Mouse (Mus musculus) heart, embryonic 14.5 days (tissue): Measurements from ENCODE around the gene Lypd6b. TPM values are rescaled to one million over a fixed set of nuclear protein-coding genes. Genes with fewer than 3 reads are reported as not detected.

ENCODE experiments used
- ATAC-seq: fragments of 200-750 bp; cut with Nextera tagmentation; 2 replicates; pipeline ENCODE4 v1.8.0; 2017; ENCODE audit warnings: low read depth, moderate TSS enrichment; ENCODE audit not compliant: insufficient number of reproducible peaks, insufficient read depth, low FRiP score
- H3K27ac ChIP-seq, 2 experiments: fragments of 200-500 bp in 1 of 2; fragments of 300-500 bp in 1 of 2; sonication (generic) in 1 of 2; replicated peaks in 1 of 2; 2 replicates each; pipeline ENCODE4 v1.5.1; 2012 to 2014; ENCODE audit warnings: low read depth in 2 of 2, low read length in 2 of 2, control low read depth in 1 of 2, mild to moderate bottlenecking in 1 of 2, mixed read lengths in 1 of 2; ENCODE audit not compliant: control insufficient read depth in 1 of 2, insufficient read depth in 1 of 2
- H3K27me3 ChIP-seq: fragments of 300-500 bp; sonication (generic); 2 replicates; pipeline ENCODE4 v1.6.1; 2014; ENCODE audit warnings: mild to moderate bottlenecking, low read length, control low read depth; ENCODE audit not compliant: control insufficient read depth, insufficient read depth
- H3K36me3 ChIP-seq: fragments of 300-500 bp; sonication (generic); 2 replicates; pipeline ENCODE4 v1.6.1; 2014; ENCODE audit warnings: mild to moderate bottlenecking, control low read depth, low read length, mixed read lengths; ENCODE audit not compliant: control insufficient read depth, insufficient read depth
- H3K4me1 ChIP-seq, 2 experiments: fragments of 200-500 bp in 1 of 2; fragments of 300-500 bp in 1 of 2; sonication (generic) in 1 of 2; 2 replicates each; pipeline ENCODE4 v1.6.1; 2012 to 2014; ENCODE audit warnings: low read length in 2 of 2, control low read depth in 1 of 2, mixed read lengths in 1 of 2; ENCODE audit not compliant: control insufficient read depth in 2 of 2, insufficient read depth in 2 of 2
- H3K4me2 ChIP-seq: fragments of 300-500 bp; sonication (generic); 2 replicates; pipeline ENCODE4 v1.6.1; 2014; ENCODE audit warnings: mild to moderate bottlenecking, low read length
- H3K4me3 ChIP-seq, 2 experiments: fragments of 200-500 bp in 1 of 2; fragments of 300-500 bp in 1 of 2; sonication (generic) in 1 of 2; 2 replicates each; pipeline ENCODE4 v1.5.1; 2012 to 2014; ENCODE audit warnings: low read length in 2 of 2, mild to moderate bottlenecking in 2 of 2, control low read depth in 1 of 2, low read depth in 1 of 2, moderate library complexity in 1 of 2; ENCODE audit not compliant: control insufficient read depth in 1 of 2, insufficient read depth in 1 of 2
- H3K9ac ChIP-seq: fragments of 300-500 bp; sonication (generic); 2 replicates; pipeline ENCODE4 v1.6.1; 2014; ENCODE audit warnings: mild to moderate bottlenecking, low read length
- H3K9me3 ChIP-seq: fragments of 300-500 bp; sonication (generic); 2 replicates; pipeline ENCODE4 v1.6.1; 2016; ENCODE audit warnings: low read length, control low read depth; ENCODE audit not compliant: control insufficient read depth
- WGBS: fragments of 180-500 bp; shearing (Covaris S2); extraction: QIAGEN DNeasy Blood & Tissue Kit; methylation state at CpG from one replicate; pipeline ENCODE4 v1.1.7; 2014; 5-methylcytosine and 5-hydroxymethylcytosine counted together
- polyA plus RNA-seq: library from polyadenylated mRNA; unstranded; fragments of >200 nt; fragmentation: Nextera tagmentation; extraction: Ambion mirVana; gene quantifications from 2 replicates; pipeline ENCODE4 v1.2.1, GENCODE M21; 2014

Gene Lypd6b
- polyA plus RNA-seq, 1 experiment from 2014 or later: 2.3 TPM

DNA sequence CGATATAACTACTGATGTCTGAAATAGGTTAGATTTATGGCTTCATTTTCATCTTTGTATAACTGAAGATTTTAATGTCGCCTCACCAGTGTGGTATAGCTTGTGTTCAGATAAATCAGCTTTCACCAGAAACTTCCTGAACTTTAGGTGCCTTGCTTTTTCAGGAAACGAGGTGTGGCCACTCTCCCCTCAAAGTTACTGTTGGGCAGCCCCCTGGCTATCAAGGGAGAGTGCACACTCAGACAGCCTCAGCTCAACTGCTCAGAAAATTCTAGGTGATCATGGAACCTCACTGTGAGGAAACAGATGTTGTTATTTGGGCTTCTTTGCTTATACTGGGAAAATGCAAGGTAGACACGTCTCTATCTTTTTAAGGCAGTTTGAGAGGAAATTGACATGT lies 25.7 kb downstream of the Lypd6b start:
- H3K27me3 ChIP-seq: no peaks in the 10 kb centered on the region
- H3K4me2 ChIP-seq: no peak overlapping the region
- peaks cover 6 to 8% of the 10 kb centered on the region in 2 experiments for H3K4me1 ChIP-seq
- no peak overlapping the region for H3K27ac ChIP-seq
- no peaks in the 10 kb centered on the region for H3K9me3 ChIP-seq
- ATAC-seq: no peak
- H3K36me3 ChIP-seq: no peaks in the 10 kb centered on the region
- 67% methylated on average over 4 of the region's 4 CpGs for WGBS
- H3K4me3 ChIP-seq: no peak overlapping the region
- H3K9ac ChIP-seq: no peak overlapping the region

- H3K9ac ChIP-seq: no peak overlapping the region
- H3K4me3 ChIP-seq: no peak overlapping the region
- H3K27ac ChIP-seq: no peak overlapping the region
- H3K4me1 ChIP-seq: peaks cover 6 to 8% of the 10 kb centered on the region in 2 experiments
- no peak overlapping the region for H3K4me2 ChIP-seq
- H3K27me3 ChIP-seq: no peaks in the 10 kb centered on the region
- ATAC-seq: no peak
- no peaks in the 10 kb centered on the region for H3K9me3 ChIP-seq
- WGBS: 63% methylated on average over 6 of the region's 6 CpGs
- no peaks in the 10 kb centered on the region for H3K36me3 ChIP-seq
These were observed 26.5 kb downstream of the Lypd6b start for GRCm38 (mm10) chr2:49814011-49814410.

GRCm38 (mm10) chr2:49815696-49816320 lies 28.3 kb downstream of the Lypd6b start:
- no peak overlapping the region for H3K4me2 ChIP-seq
- ATAC-seq: no peak
- no peak overlapping the region for H3K27ac ChIP-seq
- H3K36me3 ChIP-seq: no peaks in the 10 kb centered on the region
- WGBS: 51% methylated on average over 3 of the region's 3 CpGs
- H3K9ac ChIP-seq: no peak overlapping the region
- H3K27me3 ChIP-seq: no peaks in the 10 kb centered on the region
- peaks cover 6 to 8% of the 10 kb centered on the region in 2 experiments for H3K4me1 ChIP-seq
- H3K9me3 ChIP-seq: no peaks in the 10 kb centered on the region
- no peak overlapping the region for H3K4me3 ChIP-seq

DNA sequence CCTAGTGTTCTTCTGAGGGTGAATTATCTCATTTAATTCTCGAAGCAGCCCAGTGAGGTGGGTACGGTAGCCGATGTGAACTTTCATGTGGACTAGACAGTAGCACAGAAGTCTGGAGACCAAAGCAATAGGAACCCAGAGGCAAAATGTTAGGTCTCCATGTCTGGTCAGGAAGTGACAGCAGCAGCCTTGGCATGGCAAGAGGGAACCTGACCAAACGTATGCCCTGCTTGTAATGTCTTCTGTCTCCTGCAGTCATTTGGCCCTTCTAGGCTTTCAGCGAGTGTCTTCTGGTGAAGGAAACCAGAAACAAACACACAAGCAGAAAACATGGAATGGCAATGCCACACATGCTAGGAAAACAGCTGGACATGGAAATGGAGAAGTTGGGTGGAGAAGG lies 29.1 kb downstream of the Lypd6b start:
- no peak overlapping the region for H3K27ac ChIP-seq
- H3K9ac ChIP-seq: no peak overlapping the region
- peaks cover 6 to 8% of the 10 kb centered on the region in 2 experiments for H3K4me1 ChIP-seq
- H3K36me3 ChIP-seq: no peaks in the 10 kb centered on the region
- no peaks in the 10 kb centered on the region for H3K27me3 ChIP-seq
- H3K9me3 ChIP-seq: no peaks in the 10 kb centered on the region
- no peak overlapping the region for H3K4me2 ChIP-seq
- ATAC-seq: no peak
- WGBS: 90% methylated on average over 5 of the region's 5 CpGs
- H3K4me3 ChIP-seq: no peak overlapping the region

DNA sequence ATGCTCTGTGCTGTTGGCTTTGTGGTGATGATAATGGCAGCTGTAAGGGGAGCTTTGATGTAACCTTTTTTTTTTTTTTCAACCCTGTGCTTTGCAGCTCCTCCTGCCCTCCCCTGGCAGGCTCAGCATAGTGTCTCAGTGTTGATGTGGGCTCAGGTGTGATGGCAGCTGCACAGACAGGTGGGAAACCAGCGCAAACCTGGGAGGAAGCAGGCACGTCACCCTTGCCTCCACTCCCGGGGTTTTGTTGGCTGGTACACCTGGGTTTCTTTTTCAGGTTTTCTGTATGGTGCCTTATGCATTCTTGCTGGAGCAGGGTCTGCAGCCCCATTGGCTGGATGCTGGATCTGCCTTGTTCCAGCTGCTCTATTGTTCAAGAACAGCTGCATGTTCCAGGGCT lies 29.7 kb downstream of the Lypd6b start:
- 86% methylated on average over 3 of the region's 3 CpGs for WGBS
- Histone ChIP-seq H3K27ac (no peak overlapping the region), H3K9me3 (no peaks in the 10 kb centered on the region), H3K4me3 (no peak overlapping the region), H3K4me2 (no peak overlapping the region), H3K9ac (no peak overlapping the region), H3K27me3 (no peaks in the 10 kb centered on the region), H3K4me1 (peaks cover 0 to 3% of the 10 kb centered on the region in 2 experiments; a peak in 2 of 4 replicates), H3K36me3 (no peaks in the 10 kb centered on the region)
- ATAC-seq: no peak

GRCm38 (mm10) chr2:49818126-49818525 lies 30.6 kb downstream of the Lypd6b start:
- WGBS: 84% methylated on average over 5 of the region's 5 CpGs
- ATAC-seq: no peak
- H3K9me3 ChIP-seq: no peaks in the 10 kb centered on the region
- H3K27me3 ChIP-seq: no peaks in the 10 kb centered on the region
- no peak overlapping the region for H3K4me2 ChIP-seq
- H3K4me3 ChIP-seq: no peak overlapping the region
- H3K36me3 ChIP-seq: no peaks in the 10 kb centered on the region
- no peaks in the 10 kb centered on the region for H3K4me1 ChIP-seq
- H3K27ac ChIP-seq: no peak overlapping the region
- H3K9ac ChIP-seq: no peak overlapping the region

GRCm38 (mm10) chr2:49822312-49822711 lies 34.8 kb downstream of the Lypd6b start:
- Histone ChIP-seq H3K9me3 (no peaks in the 10 kb centered on the region), H3K4me2 (no peak overlapping the region), H3K27me3 (no peaks in the 10 kb centered on the region), H3K4me3 (no peak overlapping the region), H3K36me3 (no peaks in the 10 kb centered on the region), H3K27ac (no peak overlapping the region), H3K4me1 (no peaks in the 10 kb centered on the region), H3K9ac (no peak overlapping the region)
- ATAC-seq: no peak
- WGBS: 80% methylated on average over 1 of the region's 1 CpGs

DNA sequence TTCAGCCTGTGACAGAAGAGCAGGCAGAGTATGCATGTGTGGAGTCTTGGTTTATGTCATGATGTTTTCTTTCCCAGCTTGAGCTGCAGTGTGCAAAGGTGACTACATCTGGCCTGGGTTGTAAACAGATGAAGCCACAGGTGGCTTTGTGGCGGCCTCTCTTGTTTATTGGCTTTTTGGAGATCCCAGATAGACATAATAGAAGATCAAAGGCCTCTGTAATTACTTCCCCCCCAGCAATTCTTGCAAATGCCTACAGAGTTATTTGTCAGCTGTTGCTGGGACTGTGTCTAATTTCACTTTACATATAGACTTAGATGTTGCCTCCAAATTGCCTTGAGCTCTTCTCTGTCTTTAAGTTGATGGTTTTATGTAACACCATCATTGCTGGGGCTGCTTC lies 38.1 kb downstream of the Lypd6b start:
- no peak overlapping the region for H3K4me2 ChIP-seq
- H3K27me3 ChIP-seq: no peaks in the 10 kb centered on the region
- no peak for ATAC-seq
- WGBS: 46% methylated on average over 1 of the region's 1 CpGs
- no peaks in the 10 kb centered on the region for H3K4me1 ChIP-seq
- no peak overlapping the region for H3K27ac ChIP-seq
- H3K4me3 ChIP-seq: no peak overlapping the region
- H3K9me3 ChIP-seq: no peaks in the 10 kb centered on the region
- no peaks in the 10 kb centered on the region for H3K36me3 ChIP-seq
- no peak overlapping the region for H3K9ac ChIP-seq
